ENCODE assay signal across 8 mouse cellular contexts in genomic region chr4:80910481-80910870, GRCm38 (mm10). TPM values are rescaled to one million over a fixed set of nuclear protein-coding genes. Genes with fewer than 3 reads are reported as not detected.
DNase-seq lines count a peak whose midpoint lies in the region; ATAC-seq and TF ChIP-seq lines count a peak whose summit lies in the region.

Lurap1l (plus strand) TSS chr4:80910646.

- WGBS in forebrain, embryonic 12.5 days, result under 1% methylated on average over 10 of the region's 10 CpGs
- 0% methylated on average over 10 of the region's 10 CpGs for WGBS in heart, postnatal 0 days
- 0% methylated on average over 10 of the region's 10 CpGs for WGBS in liver, embryonic 16.5 days (ENCODE audit: insufficient replicate concordance)

- peak; percentile 69 for DNase-seq in 3134 (ENCODE audit: extremely low read depth, insufficient read length, low spot score)
- peak; percentile 55 for DNase-seq in adrenal gland, adult 8-10 months
- DNase-seq in heart, postnatal 0 days (ENCODE audit: low spot score), result peak; percentile 24
- peak; percentile 77 to 84 for DNase-seq in kidney, postnatal 25 days
- DNase-seq in ovary, postnatal 36 days (ENCODE audit: low spot score), result peak; percentile 10

- no peak for TF ChIP-seq EP300 in heart, postnatal 0 days (IDR thresholded peaks at IDR 0.05; ENCODE audit: low read depth)

- H3K4me1 ChIP-seq in forebrain, embryonic 12.5 days, result peaks cover 7% of the 10 kb centered on the region
- no peaks in the 10 kb centered on the region for H3K4me1 ChIP-seq in heart, postnatal 0 days (ENCODE audit: control insufficient read depth, insufficient read depth)
- no peaks in the 10 kb centered on the region for H3K4me1 ChIP-seq in liver, embryonic 16.5 days (ENCODE audit: control insufficient read depth, low read depth, low read length)

- H3K36me3 ChIP-seq in forebrain, embryonic 12.5 days (replicated peaks), result no peaks in the 10 kb centered on the region
- no peaks in the 10 kb centered on the region for H3K36me3 ChIP-seq in heart, postnatal 0 days (replicated peaks; ENCODE audit: control insufficient read depth, insufficient read depth, low read length)
- H3K36me3 ChIP-seq in liver, embryonic 16.5 days (ENCODE audit: control insufficient read depth, insufficient read depth), result no peaks in the 10 kb centered on the region

- ATAC-seq in forebrain, embryonic 12.5 days (ENCODE audit: low FRiP score), result peak; percentile 36
- ATAC-seq in heart, postnatal 0 days (ENCODE audit: insufficient read depth, low read depth), result peak; percentile 35; the same call in 1 of the 2 replicates
- peak; percentile 62 for ATAC-seq in liver, embryonic 16.5 days (ENCODE audit: low read depth)
- no peak for ATAC-seq in erythroid progenitor cell, adult 5-6 weeks (replicated peaks; ENCODE audit: low FRiP score, poor library complexity, severe bottlenecking)

- H3K9ac ChIP-seq in forebrain, embryonic 12.5 days, result peak within 1 kb of the TSS; percentile 75
- peak within 1 kb of the TSS; percentile 55 for H3K9ac ChIP-seq in heart, postnatal 0 days (replicated peaks; ENCODE audit: low read depth, low read length)
- H3K9ac ChIP-seq in liver, embryonic 16.5 days (ENCODE audit: low read depth, low read length), result peak within 1 kb of the TSS; percentile 48

- peak within 1 kb of the TSS; percentile 88 for H3K27ac ChIP-seq in forebrain, embryonic 12.5 days
- H3K27ac ChIP-seq in heart, postnatal 0 days (ENCODE audit: low read depth), result peak within 1 kb of the TSS; percentile 65
- H3K27ac ChIP-seq in liver, embryonic 16.5 days (ENCODE audit: low read length), result peak within 1 kb of the TSS; percentile 72

- H3K4me2 ChIP-seq in forebrain, embryonic 12.5 days, result peak within 1 kb of the TSS; percentile 87
- peak within 1 kb of the TSS; percentile 92 for H3K4me2 ChIP-seq in heart, postnatal 0 days (ENCODE audit: low read depth, low read length)
- peak within 1 kb of the TSS; percentile 46 for H3K4me2 ChIP-seq in liver, embryonic 16.5 days (ENCODE audit: low read depth, low read length)

- no peaks in the 10 kb centered on the region for H3K27me3 ChIP-seq in forebrain, embryonic 12.5 days
- no peaks in the 10 kb centered on the region for H3K27me3 ChIP-seq in heart, postnatal 0 days (ENCODE audit: control insufficient read depth, insufficient read depth, low read length)
- no peaks in the 10 kb centered on the region for H3K27me3 ChIP-seq in liver, embryonic 16.5 days (ENCODE audit: control insufficient read depth, insufficient read depth, low read depth, low read length)

- H3K9me3 ChIP-seq in forebrain, embryonic 12.5 days, result no peaks in the 10 kb centered on the region
- H3K9me3 ChIP-seq in heart, postnatal 0 days (replicated peaks; ENCODE audit: control insufficient read depth, low read length), result no peaks in the 10 kb centered on the region
- no peaks in the 10 kb centered on the region for H3K9me3 ChIP-seq in liver, embryonic 16.5 days (replicated peaks; ENCODE audit: control insufficient read depth, low read length)

- H3K4me3 ChIP-seq in forebrain, embryonic 12.5 days (replicated peaks), result peak within 1 kb of the TSS; percentile 68
- H3K4me3 ChIP-seq in heart, postnatal 0 days (ENCODE audit: low read depth, low read length), result peak within 1 kb of the TSS; percentile 67
- H3K4me3 ChIP-seq in liver, embryonic 16.5 days (ENCODE audit: low read depth, low read length), result peak within 1 kb of the TSS; percentile 63

- no peak for TF ChIP-seq CTCF in heart, postnatal 0 days (IDR thresholded peaks at IDR 0.05; ENCODE audit: low read depth)

RNA-seq across cellular contexts. Expression of gene Lurap1l, which starts in this region (rescaled TPM):
- total RNA-seq in adrenal gland, adult 8-10 months (2022), result 10 to 100 TPM in 1 of 4 experiments, 1 to 10 TPM in 3; 5.4 to 11.2 (median 8.8) TPM
- polyA plus RNA-seq in forebrain, embryonic 12.5 days (2016; fragmentation: Nextera tagmentation; extraction: Ambion mirVana), result 3.1 and 3.2 TPM in 2 replicates
- total RNA-seq in heart, postnatal 0 days (2014; rRNA removed; ENCODE audit: low replicate concordance), result 3.7 and 7.5 TPM in 2 replicates
- polyA plus RNA-seq in heart, postnatal 0 days (2015; fragmentation: Nextera tagmentation; extraction: Ambion mirVana), result 2.1 and 2.3 TPM in 2 replicates
- 4.7 and 5.7 TPM in 2 replicates for polyA plus RNA-seq in liver, embryonic 16.5 days (2015; fragmentation: Nextera tagmentation; extraction: Ambion mirVana)
- total RNA-seq in erythroid progenitor cell, adult 5-6 weeks (2015; ENCODE audit: low replicate concordance), result not detected in 2 replicates
- total RNA-seq in erythroid progenitor cell, adult 5-6 weeks (2017; ENCODE audit: low replicate concordance), result not detected in 2 replicates

Comparison
In these comparisons a context has a peak if more than half of its experiments do, and no peak if none do; other contexts are left out.
1. DNase-seq: peak in every context shown above with its lines; median percentile 80 in kidney, postnatal 25 days; 69 in 3134; 55 in adrenal gland, adult 8-10 months; 24 in heart, postnatal 0 days; 10 in ovary, postnatal 36 days.